Mouse (Mus musculus) cortical plate, adult 2 months (tissue): ENCODE measurements around the gene Necap2.

Source experiments
- CTCF ChIP-seq: fragments of 200-500 bp; IDR thresholded peaks from 2 replicates; pipeline ENCODE4 v1.5.1; 2011; ENCODE audit warnings: mild to moderate bottlenecking, control low read depth, low read length; ENCODE audit not compliant: insufficient read depth; ENCODE audit errors: extremely low read depth
- POLR2A ChIP-seq: fragments of 200-500 bp; IDR thresholded peaks from 2 replicates; pipeline ENCODE4 v1.6.1; 2011; ENCODE audit warnings: mild to moderate bottlenecking, low read length, control low read depth; ENCODE audit not compliant: insufficient read depth; ENCODE audit errors: extremely low read depth

GRCm38 (mm10) chr4:141058835-141059234 is 19.3 kb downstream of the Necap2 start:
- TF ChIP-seq POLR2A (no peak), CTCF (no peak)
